Mouse (Mus musculus): ENCODE results near the gene Thbs3.

DNA sequence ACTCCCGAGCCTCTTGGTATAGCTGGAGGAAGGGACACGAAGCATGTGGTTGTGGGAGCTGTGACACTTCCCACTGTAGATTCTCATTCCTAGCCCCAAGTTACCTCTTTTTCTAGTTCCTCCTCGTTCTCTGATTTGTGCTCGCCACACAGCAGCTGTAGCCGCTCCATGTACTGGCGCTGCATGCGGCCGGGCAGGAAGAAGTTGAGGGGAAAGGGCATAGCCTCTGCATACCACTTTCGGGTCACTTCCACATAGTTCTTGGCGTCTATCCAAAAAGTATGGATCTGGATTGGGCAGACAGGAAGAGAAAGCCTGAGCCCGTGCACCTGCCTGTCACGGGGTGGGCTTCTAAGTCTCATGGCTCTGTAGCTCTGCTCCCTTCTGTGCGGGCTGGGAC lies 4.8 kb upstream of the Thbs3 start:
- TF ChIP-seq CTCF (IDR thresholded peaks at IDR 0.05; ENCODE audit: low read depth, low read length) = no peak
- no peak for TF ChIP-seq POLR2A (IDR thresholded peaks at IDR 0.05; ENCODE audit: borderline replicate concordance, low read depth, low read length)

Measured in bone marrow macrophage, adult 2 months (primary cell).